Mouse (Mus musculus) kidney, postnatal 0 days (tissue): ENCODE measurements at regions not wholly inside any gene's neighbourhood (a gene's known extent, or its start where the extent isn't known, plus 50 kb on each side); places are given as distances from the start of the nearest gene placed in this dataset.

ENCODE experiments used
- ATAC-seq: fragments of 200-750 bp; cut with Nextera tagmentation; replicated peaks from 2 replicates; pipeline ENCODE4 v1.8.0; 2017; ENCODE audit warnings: low read depth, moderate number of reproducible peaks, moderate TSS enrichment, moderate library complexity; ENCODE audit not compliant: low FRiP score
- DNase-seq: peaks from one replicate; pipeline ENCODE4 v3.0.0-alpha.2; 2016; ENCODE audit warnings: low spot score
- H3K27ac ChIP-seq: fragments of 300-500 bp; sonication (generic); 2 replicates; pipeline ENCODE4 v1.5.1; 2014; ENCODE audit warnings: mild to moderate bottlenecking
- H3K27me3 ChIP-seq: fragments of 300-500 bp; sonication (generic); 2 replicates; pipeline ENCODE4 v1.6.1; 2014; ENCODE audit warnings: low read length, mixed read lengths; ENCODE audit not compliant: insufficient read depth
- H3K36me3 ChIP-seq: fragments of 300-500 bp; sonication (generic); 2 replicates; pipeline ENCODE4 v1.6.1; 2014; ENCODE audit warnings: low read length, mixed read lengths; ENCODE audit not compliant: insufficient read depth
- H3K4me1 ChIP-seq: fragments of 300-500 bp; sonication (generic); replicated peaks from 2 replicates; pipeline ENCODE4 v1.6.1; 2014; ENCODE audit warnings: antibody characterized with exemption, low read length, mixed read lengths; ENCODE audit not compliant: insufficient read depth
- H3K4me2 ChIP-seq: fragments of 300-500 bp; sonication (generic); 2 replicates; pipeline ENCODE4 v1.6.1; 2014; ENCODE audit warnings: mild to moderate bottlenecking, low read length, moderate library complexity, mixed read lengths
- H3K4me3 ChIP-seq: fragments of 300-500 bp; sonication (generic); replicated peaks from 2 replicates; pipeline ENCODE4 v1.5.1; 2014; ENCODE audit warnings: low read depth, low read length
- H3K9ac ChIP-seq: fragments of 300-500 bp; sonication (generic); 2 replicates; pipeline ENCODE4 v1.6.1; 2014; ENCODE audit warnings: low read depth, low read length
- H3K9me3 ChIP-seq: fragments of 300-500 bp; sonication (generic); replicated peaks from 2 replicates; pipeline ENCODE4 v1.6.1; 2016; ENCODE audit warnings: low read length, inconsistent platforms, mixed read lengths
- CTCF ChIP-seq: IDR thresholded peaks from 2 replicates; pipeline ENCODE4 v1.5.1; 2016; ENCODE audit warnings: antibody characterized with exemption, low read depth, mild to moderate bottlenecking, moderate library complexity
- WGBS: fragments of 180-500 bp; shearing (Covaris S2); extraction: QIAGEN DNeasy Blood & Tissue Kit; methylation state at CpG from one replicate; pipeline ENCODE4 v1.1.7; 2014; 5-methylcytosine and 5-hydroxymethylcytosine counted together

DNA sequence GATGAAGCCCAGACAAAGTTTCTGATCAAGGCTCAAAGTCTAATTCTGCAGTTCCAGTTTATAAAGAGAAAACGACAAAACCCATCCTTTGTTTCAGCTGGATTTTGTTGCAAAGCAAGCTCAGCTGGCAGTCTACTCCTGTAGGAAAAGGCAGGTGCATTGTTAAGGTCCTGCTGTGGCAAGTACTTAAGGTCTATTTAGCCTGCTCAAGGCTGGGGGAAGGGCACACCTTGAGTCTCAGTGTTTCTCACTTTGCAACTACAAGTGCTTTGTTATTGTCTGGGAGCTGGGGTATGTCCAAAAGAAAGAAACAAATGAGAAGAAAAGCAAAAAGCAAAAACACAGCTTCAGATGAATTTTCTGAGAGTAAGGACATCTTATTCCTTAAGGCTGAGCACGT lies 136.0 kb upstream of the Cenpq start:
- H3K36me3 ChIP-seq = no peaks in the 10 kb centered on the region
- no peak overlapping the region for H3K9ac ChIP-seq
- DNase-seq (no peak), ATAC-seq (no peak)
- no peak for TF ChIP-seq CTCF
- 37% methylated on average over 2 of the region's 2 CpGs for WGBS
- H3K27me3 ChIP-seq = no peaks in the 10 kb centered on the region
- H3K27ac ChIP-seq = no peak overlapping the region
- H3K4me2 ChIP-seq = no peak overlapping the region
- H3K4me3 ChIP-seq = no peak overlapping the region
- no peaks in the 10 kb centered on the region for H3K4me1 ChIP-seq
- no peaks in the 10 kb centered on the region for H3K9me3 ChIP-seq
